Mouse (Mus musculus) gastrocnemius, postnatal 14 days (tissue): ENCODE results near the gene Cwh43. TPM values are rescaled to one million over a fixed set of nuclear protein-coding genes. Genes with fewer than 3 reads are reported as not detected.
A peak's percentile ranks its signal among the peaks of the same experiment; 100 is the strongest.

Experiments
- DNase-seq: peaks from one replicate; pipeline ENCODE4 v3.0.0; 2021; ENCODE audit warnings: mixed read lengths
- intact Hi-C: fragments of 180-260 bp; cut with DNase I; formaldehyde crosslinking; loops from one replicate; pipeline ENCODE4 v1.15.1; 2025; ENCODE audit warnings: low total_unique reads
- long read RNA-seq, 2 experiments: library from polyadenylated mRNA; stranded (forward); transcript quantifications; one replicate each; pipeline ENCODE4 v2.0.0; 2021
- total RNA-seq, 2 experiments: library from RNA; stranded (reverse); gene quantifications; 2 replicates each; pipeline ENCODE4 v1.2.3; 2021

Cwh43 gene
- total RNA-seq = not detected
- long read RNA-seq, experiment 1 = 0 reads
- long read RNA-seq, experiment 2 = 0 reads

DNA sequence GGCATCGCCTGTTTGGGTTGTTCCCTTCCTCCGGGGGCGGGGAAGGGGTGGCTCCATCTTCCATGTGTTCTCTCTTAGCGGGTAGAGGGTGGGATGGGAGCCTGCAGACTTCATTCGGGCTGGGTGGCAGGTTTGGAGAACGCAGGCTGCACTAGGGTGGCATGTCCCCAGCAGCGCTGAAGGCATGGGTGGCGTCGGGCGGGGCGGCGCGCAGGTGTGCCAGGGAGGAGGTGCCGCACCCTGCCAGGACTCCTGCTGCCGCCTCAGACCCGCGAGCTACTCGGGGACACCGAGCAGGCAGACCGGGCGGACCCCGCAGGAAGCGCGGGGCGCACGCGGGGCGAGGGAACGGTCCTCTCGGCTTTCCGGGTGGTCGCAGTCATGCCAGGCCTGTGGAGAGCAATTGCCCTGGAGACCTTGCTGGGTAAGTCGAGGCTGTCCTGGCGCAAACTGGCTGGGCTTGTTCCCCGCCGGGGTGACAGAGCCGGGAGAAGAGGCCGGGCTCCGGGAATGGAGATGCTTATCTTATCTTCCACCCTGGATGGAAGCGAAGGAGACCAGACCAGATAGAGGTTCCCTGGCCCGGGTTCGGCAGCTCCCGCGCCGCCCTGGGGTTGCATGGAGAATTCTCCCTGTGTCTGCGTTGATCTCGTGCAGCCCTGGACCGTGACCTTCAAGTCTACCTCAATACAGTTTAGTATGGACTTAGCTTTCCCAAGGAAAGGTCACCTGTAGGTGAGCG lies at the start of gene Cwh43:
Gene Cwh43 (plus strand): TSS at position 95 of the 742 bp plus-strand sequence.
- no peak for DNase-seq
- intact Hi-C loops = no loop called here

DNA sequence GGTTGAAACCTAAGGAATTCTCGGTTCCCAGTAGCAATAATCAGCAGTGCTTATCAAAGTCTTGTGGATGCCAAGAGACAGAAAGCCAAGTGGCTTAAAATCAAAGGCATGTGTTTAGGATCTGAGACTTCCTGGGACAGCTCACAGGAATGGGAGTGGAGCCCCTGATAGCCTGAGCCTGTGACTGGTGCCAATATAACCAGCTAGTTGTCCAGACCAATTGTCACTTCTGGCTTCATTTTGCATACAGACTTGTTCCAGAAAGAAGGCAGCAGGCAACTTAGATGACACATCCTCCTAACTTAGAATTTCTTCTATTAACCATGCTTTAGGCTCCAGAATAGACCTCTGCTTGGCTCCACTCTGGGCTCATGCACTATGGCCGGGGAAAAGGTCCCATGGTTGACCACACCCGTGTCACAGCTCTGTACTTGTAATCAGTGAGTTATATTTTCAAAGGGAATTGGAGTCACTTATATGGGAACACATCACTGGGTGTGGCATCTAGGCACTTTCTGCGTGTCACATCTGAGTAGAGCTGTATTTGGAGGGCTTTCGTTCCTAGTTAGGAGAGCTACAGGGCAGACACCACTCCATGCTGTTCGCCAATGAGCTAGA lies 46.6 kb upstream of the Cwh43 start:
- intact Hi-C loops = no loop called here
- no peak for DNase-seq

DNA sequence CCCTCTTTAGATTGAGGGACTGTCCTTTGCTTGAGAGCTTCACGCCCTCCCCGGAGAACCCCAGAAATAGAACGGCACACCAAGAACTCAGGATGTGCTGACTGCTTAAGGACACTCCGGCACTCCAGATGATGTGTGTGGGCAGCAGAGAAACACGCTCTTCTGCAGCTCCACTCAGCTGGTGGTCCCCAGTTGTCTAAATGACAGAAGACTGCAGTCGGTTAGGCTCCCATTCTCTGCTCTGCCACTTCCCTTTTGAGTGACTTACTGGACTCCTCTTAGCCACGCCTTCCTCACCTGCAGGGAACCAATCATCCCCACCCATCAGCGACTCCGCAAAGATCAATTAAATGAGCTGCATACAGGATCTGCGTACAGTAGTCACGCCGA lies 46.1 kb upstream of the Cwh43 start:
- intact Hi-C loops = no loop called here
- no peak for DNase-seq

DNA sequence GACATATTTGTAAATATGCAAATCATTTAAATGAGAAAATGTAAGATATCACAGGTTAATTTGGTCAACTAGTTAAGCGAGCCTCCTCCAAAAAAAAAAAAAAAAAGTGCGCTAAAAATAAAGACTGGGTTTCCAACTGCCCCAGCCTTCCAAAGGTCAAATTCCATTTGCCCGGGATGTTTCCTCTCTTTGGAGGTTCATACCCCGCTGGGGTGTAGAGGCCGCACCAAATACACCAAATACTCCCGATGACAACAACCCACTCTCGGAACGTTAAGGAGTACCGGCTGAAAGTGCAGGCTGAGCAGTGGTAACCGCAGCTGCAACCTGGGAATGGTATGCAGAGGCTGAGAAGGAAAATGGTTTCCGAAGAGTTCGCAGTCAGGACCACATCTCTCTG lies 45.6 kb upstream of the Cwh43 start:
- intact Hi-C loops = no loop called here
- no peak for DNase-seq

DNA sequence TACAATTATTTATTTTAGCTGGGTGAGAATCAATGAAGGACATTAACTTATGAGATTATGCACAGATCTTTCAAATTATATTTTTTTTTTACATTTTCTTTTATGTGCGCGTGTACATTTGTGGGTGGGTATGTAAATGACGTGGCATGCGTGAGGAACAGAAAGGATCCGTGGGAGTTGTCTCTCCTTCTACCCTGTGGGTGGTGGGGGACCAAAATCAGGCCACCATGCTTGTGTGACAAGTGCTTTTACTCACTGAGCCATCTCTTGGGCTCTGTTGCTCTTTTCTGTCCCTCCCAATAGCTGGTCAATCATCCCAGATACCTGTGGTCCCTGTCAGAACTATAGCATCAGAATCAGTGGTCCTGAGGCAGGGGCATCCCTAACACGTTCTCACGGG lies 43.5 kb upstream of the Cwh43 start:
- no peak for DNase-seq
- intact Hi-C loops = no loop called here

DNA sequence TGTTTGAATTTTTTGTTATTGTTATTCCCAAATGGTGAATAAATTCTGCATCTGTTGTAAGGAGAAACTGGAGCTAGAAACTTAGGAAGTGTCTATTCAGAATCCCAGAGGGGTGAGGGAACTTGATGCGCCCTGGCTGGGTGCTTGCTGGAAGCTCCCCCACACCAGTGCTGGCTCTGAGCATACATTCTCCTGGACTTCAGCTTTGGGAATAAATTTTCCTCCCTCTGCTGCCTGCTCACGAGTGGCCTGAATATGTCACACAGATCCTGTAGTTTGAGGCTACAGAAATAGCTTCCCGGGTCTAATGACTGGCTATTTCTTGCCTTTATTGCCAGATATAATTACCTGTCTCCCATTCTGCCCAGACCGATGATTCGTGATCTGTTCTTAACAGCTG lies 43.1 kb upstream of the Cwh43 start:
- intact Hi-C loops = no loop called here
- peak; percentile 30 for DNase-seq

DNA sequence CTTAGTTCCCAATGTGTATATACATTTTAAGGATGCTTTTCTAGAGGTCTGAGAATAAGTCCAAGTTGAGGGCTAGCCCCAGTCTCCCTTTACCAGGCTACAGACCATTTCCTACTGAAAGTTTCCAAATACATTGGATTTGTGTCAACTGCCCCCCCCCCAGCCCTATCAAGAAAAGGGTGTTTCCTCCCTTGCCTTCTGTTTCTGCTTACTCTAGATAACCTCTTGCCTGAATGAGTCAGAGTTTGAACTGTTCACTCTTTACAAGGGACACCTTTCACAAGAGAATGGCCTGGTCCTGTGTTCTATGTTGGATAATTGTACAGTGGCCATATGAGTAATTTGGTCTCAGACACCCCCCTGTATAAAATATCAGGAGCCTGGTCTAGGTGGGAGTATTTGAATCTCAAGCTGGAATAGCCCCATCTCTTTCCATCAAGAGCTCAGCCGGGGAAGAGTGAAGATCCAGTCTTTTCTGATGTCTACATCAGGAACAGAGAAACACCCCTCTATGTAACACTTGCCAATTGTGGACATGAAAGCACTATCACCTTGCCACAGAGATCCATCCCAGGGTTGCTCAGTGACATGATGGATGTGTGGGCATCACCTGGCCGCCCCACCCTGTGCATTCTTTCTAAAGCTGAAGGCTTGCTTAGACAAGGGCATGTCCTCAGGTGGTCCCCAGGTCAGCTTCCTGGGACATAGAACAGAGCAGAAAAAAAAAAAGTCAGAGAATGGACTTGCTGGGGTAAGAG lies 41.6 kb upstream of the Cwh43 start:
- intact Hi-C loops = no loop called here

DNA sequence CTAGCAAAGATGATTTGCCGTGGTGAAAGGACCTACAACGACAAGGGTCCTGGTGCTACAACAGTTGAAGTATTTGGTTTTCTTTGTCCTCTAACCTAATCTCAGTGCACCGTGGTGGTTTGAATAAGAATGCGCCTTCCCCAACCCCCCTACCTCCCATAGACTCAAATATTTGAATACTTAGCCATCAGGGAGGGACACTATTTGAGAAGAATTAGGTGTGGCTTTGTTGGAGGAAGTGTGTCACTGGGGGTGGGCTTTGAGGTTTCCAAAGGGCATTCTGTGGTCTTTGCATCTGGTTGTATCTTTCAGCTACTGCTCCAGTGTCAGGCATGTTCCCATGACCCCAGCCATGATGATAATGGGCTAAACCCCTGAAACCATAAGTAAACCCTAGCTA lies 38.0 kb upstream of the Cwh43 start:
- intact Hi-C loops = no loop called here
- DNase-seq = no peak

More for the DNA sequence above, 41.6 kb upstream of the Cwh43 start:
- no peak for DNase-seq

DNA sequence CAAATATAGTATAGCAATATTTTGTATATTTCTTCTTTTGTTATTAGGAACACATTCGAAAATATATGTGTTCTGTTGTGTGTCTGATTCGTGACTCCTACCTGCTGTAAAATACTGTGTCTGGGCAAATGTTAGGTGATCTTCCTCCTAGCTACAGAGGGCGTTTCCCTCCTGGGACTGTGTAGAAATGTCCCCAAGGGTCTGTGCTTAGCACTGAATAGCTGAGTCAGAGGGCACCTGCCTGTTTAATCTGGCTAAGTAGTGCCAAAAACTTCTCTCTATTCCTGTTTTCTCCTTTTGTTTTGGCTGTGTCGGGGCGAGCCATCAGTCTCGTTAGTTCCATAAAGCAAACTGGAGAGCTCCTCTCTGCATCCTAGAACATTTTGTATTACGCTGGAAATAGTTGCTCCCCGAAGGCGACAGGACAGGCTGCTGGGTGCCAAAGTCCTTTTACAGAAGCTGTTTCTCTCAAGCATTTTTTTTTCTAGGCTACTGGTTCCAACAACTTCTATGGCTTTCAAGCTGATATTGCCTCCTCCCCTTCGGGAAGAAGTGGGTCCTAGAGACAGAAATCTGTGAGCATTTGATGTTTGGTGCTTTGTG lies 36.9 kb upstream of the Cwh43 start:
- no peak for DNase-seq
- intact Hi-C loops = no loop called here

DNA sequence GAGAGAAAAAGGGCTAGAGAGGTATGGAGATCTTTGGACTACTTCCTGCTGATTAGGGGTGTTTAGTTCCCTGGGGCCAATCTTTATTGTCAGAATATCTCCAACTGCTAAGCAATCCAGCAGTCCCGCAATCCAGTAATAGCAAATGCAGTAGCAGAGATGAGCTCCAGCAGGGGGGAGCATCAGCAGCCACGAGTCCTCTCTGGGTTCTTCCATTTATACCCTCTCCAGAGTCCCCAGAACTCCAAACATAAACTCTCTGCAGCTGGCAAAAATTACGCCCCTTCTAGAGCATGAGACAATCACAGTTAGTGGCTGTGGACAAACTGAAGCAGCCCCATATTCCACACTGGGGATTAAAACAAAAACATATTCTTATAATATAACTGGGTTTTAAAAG lies 36.1 kb upstream of the Cwh43 start:
- intact Hi-C loops = loop anchor here (10.0 kb wide), 1 partner anchor 55 kb away; no protein-coding TSS in a partner anchor
- no peak for DNase-seq

DNA sequence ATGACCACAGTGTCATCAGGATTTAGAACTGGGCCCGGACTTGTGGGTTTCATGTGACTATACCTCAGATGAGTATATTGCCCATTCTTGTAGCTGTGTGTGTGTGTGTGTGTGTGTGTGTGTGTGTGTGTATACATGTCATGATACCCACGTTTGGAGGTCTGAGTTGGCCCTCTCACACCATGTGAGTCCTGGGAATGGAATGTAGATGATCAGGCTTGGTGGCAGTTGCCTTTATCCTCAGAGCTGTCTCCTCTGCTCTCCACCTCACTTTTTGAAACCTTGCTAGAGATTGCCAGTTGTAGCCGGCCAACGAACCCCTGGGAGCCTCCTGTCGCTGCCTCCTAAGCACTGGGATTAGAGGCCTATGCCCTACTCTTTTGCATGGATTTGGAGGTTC lies 33.3 kb upstream of the Cwh43 start:
- intact Hi-C loops = loop anchor here (10.0 kb wide), 1 partner anchor 58 kb away; no protein-coding TSS in a partner anchor
- no peak for DNase-seq

DNA sequence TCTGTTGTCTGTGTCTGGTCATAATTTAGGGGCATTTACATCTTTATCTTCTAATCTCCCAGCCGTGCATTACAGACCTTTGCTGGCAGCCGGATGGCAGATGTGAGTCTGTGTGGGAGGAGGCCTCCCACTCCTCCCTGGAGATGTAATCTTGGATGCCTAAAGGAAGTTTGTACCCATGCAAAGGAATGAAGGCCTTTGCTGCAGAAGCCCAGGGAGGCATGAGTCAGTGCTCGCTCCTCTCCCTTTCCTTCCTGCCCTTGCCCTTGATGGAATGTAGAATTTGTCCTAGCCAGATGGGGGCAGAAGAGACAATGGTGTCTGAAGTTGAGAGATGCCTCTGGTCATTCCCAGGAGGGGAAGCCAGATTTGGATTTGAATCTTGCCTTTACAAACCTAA lies 32.7 kb upstream of the Cwh43 start:
- intact Hi-C loops = loop anchor here (10.0 kb wide), 1 partner anchor 58 kb away; no protein-coding TSS in a partner anchor
- no peak for DNase-seq

DNA sequence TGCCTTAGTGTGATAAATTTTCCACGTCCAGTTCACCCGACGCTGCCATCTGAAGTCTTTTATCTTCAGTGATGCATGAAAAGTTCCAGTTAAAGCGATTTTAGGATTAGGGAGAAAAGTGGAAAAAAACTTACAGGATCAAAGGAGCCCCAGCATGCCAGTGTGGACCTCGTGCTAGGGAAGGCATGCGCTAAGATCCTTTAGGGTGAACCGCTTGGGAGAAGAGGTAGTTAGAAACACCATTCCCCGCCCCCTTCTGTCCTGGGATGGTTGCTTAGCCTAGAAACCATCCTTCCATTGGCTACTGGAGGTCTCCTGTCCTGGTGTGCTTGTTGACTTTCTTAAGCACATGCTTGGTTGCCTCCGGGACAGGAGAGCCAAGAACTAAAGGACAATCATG lies 29.8 kb upstream of the Cwh43 start:
- intact Hi-C loops = loop anchor here (10.0 kb wide), 1 partner anchor 61 kb away; no protein-coding TSS in a partner anchor
- no peak for DNase-seq

DNA sequence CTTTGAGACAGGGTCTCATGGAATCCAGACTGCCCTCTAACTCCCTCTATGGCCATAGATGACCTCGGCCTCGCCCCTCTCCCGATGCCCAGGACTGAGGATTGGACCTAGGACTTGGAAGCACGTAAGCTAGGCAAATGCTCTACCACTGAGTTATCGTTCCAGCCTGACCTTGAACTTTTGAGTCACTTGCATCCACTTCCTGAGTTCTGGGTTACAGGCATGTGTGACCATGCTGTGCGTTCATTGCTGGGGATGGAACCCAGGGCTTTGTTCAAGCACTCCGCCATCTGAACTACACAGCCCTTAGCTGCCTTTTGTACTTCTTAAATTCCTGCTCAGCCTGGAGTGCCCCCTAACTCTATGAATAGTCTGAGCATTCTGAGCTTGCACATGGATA lies 29.4 kb upstream of the Cwh43 start:
- no peak for DNase-seq
- intact Hi-C loops = loop anchor here (10.0 kb wide), 1 partner anchor 62 kb away; no protein-coding TSS in a partner anchor

DNA sequence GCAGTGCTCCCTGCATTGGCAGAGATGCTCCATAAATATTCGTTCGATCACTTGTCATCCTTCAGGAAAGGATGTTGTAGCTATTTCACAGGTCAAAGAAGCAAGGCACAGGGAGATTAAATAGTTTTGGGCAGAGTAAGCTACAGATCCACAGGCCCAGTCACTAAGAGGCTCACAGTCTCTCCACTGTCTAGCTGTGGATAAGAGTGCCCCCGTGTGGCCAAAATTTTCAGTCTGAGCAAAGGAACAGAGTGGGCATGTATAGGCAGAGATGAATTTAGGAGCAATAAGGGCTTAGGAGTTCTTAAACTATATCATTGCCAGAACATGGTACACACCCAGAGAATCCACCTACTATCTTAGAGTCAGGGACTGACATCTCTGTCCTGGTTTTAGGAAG lies 26.0 kb upstream of the Cwh43 start:
- DNase-seq = peak; percentile 78
- intact Hi-C loops = loop anchor here (2.0 to 10.0 kb wide), 4 partner anchors 65 to 393 kb away; no protein-coding TSS in a partner anchor

DNA sequence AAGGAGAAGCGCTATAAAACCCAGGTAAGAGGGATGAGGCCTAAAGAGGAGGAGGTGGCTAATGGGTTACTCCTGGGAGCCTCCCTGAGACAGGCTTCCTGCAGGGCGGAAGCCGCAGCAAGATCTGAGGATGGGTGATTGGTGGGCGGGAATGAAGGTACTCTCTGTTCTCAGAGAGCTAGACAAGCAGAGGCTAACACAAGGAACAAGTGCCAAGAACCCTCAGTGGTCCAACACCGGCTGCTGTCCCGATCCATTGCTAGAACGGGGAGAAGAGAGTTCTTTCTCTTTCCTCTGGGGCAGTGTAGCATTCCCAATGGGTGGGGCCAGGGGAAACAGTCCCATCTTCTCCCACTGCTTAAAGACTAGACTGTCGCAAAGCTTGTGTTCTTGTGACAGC lies 25.0 kb upstream of the Cwh43 start:
- DNase-seq = no peak
- intact Hi-C loops = loop anchor here (2.0 to 5.0 kb wide), 3 partner anchors 248 to 394 kb away; no protein-coding TSS in a partner anchor

DNA sequence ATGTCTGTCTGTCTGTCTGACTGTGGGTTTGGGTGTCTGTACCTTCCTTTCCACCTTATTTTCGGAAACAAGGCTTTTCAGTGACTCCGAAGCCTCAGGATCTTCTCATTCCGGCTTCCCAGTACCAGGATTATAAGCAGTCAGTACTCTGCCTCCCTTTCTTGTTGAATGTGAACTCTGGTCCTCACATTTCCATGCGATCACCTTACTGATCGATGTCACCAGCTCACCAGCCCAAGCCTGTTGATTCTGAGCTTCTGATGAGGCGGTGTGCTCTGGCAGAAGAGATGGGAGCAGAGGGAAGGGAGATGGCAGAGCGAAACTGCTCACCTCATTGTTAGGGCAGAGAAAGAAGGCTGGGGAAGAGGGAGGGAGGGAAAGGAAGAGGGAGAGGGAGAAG lies 24.4 kb upstream of the Cwh43 start:
- DNase-seq = no peak
- intact Hi-C loops = loop anchor here (2.0 to 5.0 kb wide), 3 partner anchors 249 to 394 kb away; no protein-coding TSS in a partner anchor

DNA sequence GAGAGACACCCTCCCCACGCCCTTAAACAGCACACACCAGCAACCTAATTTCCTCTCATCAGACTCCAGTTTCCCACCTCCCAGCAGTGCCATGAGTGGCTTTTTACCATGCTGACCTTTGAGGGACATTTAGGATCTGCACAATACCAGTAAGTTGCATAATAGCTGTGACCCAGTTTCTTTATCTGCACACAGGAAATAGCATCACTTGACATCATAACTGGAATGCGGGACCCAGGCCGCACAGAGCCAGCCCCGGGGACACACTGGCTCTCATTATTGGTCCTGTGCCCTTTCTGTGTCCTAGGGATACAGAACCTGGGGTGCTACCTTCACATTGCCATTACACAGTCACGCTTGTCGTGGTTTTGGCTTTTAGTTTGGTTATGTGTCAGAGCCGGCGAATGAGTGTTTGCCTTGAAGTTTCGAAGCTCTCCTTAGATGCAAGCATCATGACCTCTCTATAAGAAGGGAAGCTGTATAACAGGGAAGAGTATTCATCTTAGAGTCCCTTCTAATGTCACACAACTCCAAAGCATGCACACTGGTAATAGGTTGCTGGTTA lies 23.8 kb upstream of the Cwh43 start:
- DNase-seq = no peak
- intact Hi-C loops = loop anchor here (2.0 to 5.0 kb wide), 3 partner anchors 249 to 395 kb away; no protein-coding TSS in a partner anchor
